Mouse (Mus musculus) layer of hippocampus, adult 2 months (tissue): ENCODE results near the gene Sel1l. TPM values are rescaled to one million over a fixed set of nuclear protein-coding genes. Genes with fewer than 3 reads are reported as not detected.

ENCODE experiments used
- DNase-seq, 2 experiments: peaks; one replicate each; pipeline ENCODE4 v3.0.0; 2022; ENCODE audit warnings: low spot score in 2 of 2
- H3K27ac ChIP-seq: fragments of 200-600 bp; 2 replicates; pipeline ENCODE4 v1.8.1; 2022
- H3K4me3 ChIP-seq: fragments of 200-600 bp; 2 replicates; pipeline ENCODE4 v1.8.1; 2022; ENCODE audit warnings: mild to moderate bottlenecking
- CTCF ChIP-seq: fragments of 200-600 bp; conservative IDR thresholded peaks from 2 replicates; pipeline ENCODE4 v1.8.1; 2022; ENCODE audit warnings: antibody characterized with exemption, mild to moderate bottlenecking, moderate library complexity
- total RNA-seq, 2 experiments: library from RNA; stranded (reverse); gene quantifications; 2 replicates each; pipeline ENCODE4 v1.2.3; 2021

Gene Sel1l
- total RNA-seq, 2 experiments from 2014 or later, result 167 to 172 TPM

GRCm38 (mm10) chr12:91844542-91844941, 4.4 kb downstream of the Sel1l start:
- DNase-seq, result no peak
- no peak for TF ChIP-seq CTCF

GRCm38 (mm10) chr12:91843888-91844287, 5.1 kb downstream of the Sel1l start:
- no peak for DNase-seq
- no peak for TF ChIP-seq CTCF
- Histone ChIP-seq H3K4me3 (no peak overlapping the region), H3K27ac (no peak overlapping the region)

More at GRCm38 (mm10) chr12:91844542-91844941, 4.4 kb downstream of the Sel1l start:
- Histone ChIP-seq H3K4me3 (no peak overlapping the region), H3K27ac (no peak overlapping the region)

- DNase-seq, result no peak
- no peak for TF ChIP-seq CTCF
- H3K27ac ChIP-seq, result no peak overlapping the region
- no peak overlapping the region for H3K4me3 ChIP-seq
Measured at GRCm38 (mm10) chr12:91841714-91842113, 7.2 kb downstream of the Sel1l start.

- Histone ChIP-seq H3K4me3 (no peak overlapping the region), H3K27ac (no peak overlapping the region)
- DNase-seq, result no peak
- no peak for TF ChIP-seq CTCF
Measured at GRCm38 (mm10) chr12:91838261-91838660, 10.7 kb downstream of the Sel1l start.

GRCm38 (mm10) chr12:91837401-91838065, 11.4 kb downstream of the Sel1l start:
- Histone ChIP-seq H3K27ac (no peak overlapping the region), H3K4me3 (no peak overlapping the region)
- no peak for DNase-seq
- no peak for TF ChIP-seq CTCF

GRCm38 (mm10) chr12:91833939-91834333, 15.0 kb downstream of the Sel1l start:
- Histone ChIP-seq H3K4me3 (no peak overlapping the region), H3K27ac (no peak overlapping the region)
- no peak for TF ChIP-seq CTCF
- DNase-seq, result no peak

- no peak for TF ChIP-seq CTCF
Measured at GRCm38 (mm10) chr12:91833237-91833938, 15.6 kb downstream of the Sel1l start.

GRCm38 (mm10) chr12:91831410-91831809, 17.5 kb downstream of the Sel1l start:
- H3K4me3 ChIP-seq, result no peak overlapping the region
- peak in 1 of 2 experiments; percentile 13 for DNase-seq
- TF ChIP-seq CTCF, result no peak
- no peak overlapping the region for H3K27ac ChIP-seq

More at GRCm38 (mm10) chr12:91833237-91833938, 15.6 kb downstream of the Sel1l start:
- Histone ChIP-seq H3K27ac (no peak overlapping the region), H3K4me3 (no peak overlapping the region)
- no peak for DNase-seq

GRCm38 (mm10) chr12:91820461-91820860, 28.5 kb downstream of the Sel1l start:
- Histone ChIP-seq H3K27ac (no peak overlapping the region), H3K4me3 (no peak overlapping the region)
- no peak for TF ChIP-seq CTCF
- DNase-seq, result no peak

GRCm38 (mm10) chr12:91818726-91819125, 30.2 kb downstream of the Sel1l start:
- no peak overlapping the region for H3K4me3 ChIP-seq
- DNase-seq, result no peak
- H3K27ac ChIP-seq, result no peak overlapping the region
- TF ChIP-seq CTCF, result no peak

- DNase-seq, result peak; percentile 55 to 66
- H3K4me3 ChIP-seq, result no peak overlapping the region
- TF ChIP-seq CTCF, result peak; percentile 94
Measured at GRCm38 (mm10) chr12:91815990-91816389, 33.0 kb downstream of the Sel1l start.

GRCm38 (mm10) chr12:91815552-91815951, 33.4 kb downstream of the Sel1l start:
- no peak for TF ChIP-seq CTCF
- no peak overlapping the region for H3K27ac ChIP-seq
- H3K4me3 ChIP-seq, result no peak overlapping the region
- DNase-seq, result no peak

More at GRCm38 (mm10) chr12:91815990-91816389, 33.0 kb downstream of the Sel1l start:
- H3K27ac ChIP-seq, result no peak overlapping the region

- Histone ChIP-seq H3K4me3 (no peak overlapping the region), H3K27ac (no peak overlapping the region)
- no peak for DNase-seq
- TF ChIP-seq CTCF, result no peak
Measured at GRCm38 (mm10) chr12:91808911-91809310, 40.0 kb downstream of the Sel1l start.

- Histone ChIP-seq H3K27ac (no peak overlapping the region), H3K4me3 (no peak overlapping the region)
- TF ChIP-seq CTCF, result no peak
- DNase-seq, result no peak
Measured at GRCm38 (mm10) chr12:91807761-91808160, 41.2 kb downstream of the Sel1l start.
